Mouse (Mus musculus) lung, postnatal 4 days (tissue): Measurements from ENCODE around the gene Ano7.
A peak's percentile ranks its signal among the peaks of the same experiment; 100 is the strongest.

Experiments used
- DNase-seq, 2 experiments: peaks; one replicate each; pipeline ENCODE4 v3.0.0; 2021

Ano7 gene

GRCm38 (mm10) chr1:93373665-93374064 is at the start of gene Ano7:
TSS of gene Ano7 (plus strand) at chr1:93373930.
- DNase-seq, result no peak

GRCm38 (mm10) chr1:93323973-93324372 is 49.8 kb upstream of the Ano7 start:
- no peak for DNase-seq

- DNase-seq, result no peak
Measured at GRCm38 (mm10) chr1:93326446-93326845, 47.3 kb upstream of the Ano7 start.

GRCm38 (mm10) chr1:93334621-93335020 is 39.1 kb upstream of the Ano7 start:
- DNase-seq, result no peak

GRCm38 (mm10) chr1:93342648-93343503 is 30.9 kb upstream of the Ano7 start, which contains the start of the genes Ppp1r7 and Pask:
TSS of gene Ppp1r7 (plus strand) at chr1:93342854.
TSS of gene Pask (minus strand) at chr1:93343482.
- DNase-seq, result peak; percentile 95 to 97

- peak; percentile 94 to 96 for DNase-seq
Measured at GRCm38 (mm10) chr1:93343504-93344047, 30.2 kb upstream of the Ano7 start.

- DNase-seq, result no peak
Measured at GRCm38 (mm10) chr1:93347176-93347575, 26.6 kb upstream of the Ano7 start.

GRCm38 (mm10) chr1:93349701-93350100 is 24.0 kb upstream of the Ano7 start:
- DNase-seq, result no peak

- DNase-seq, result no peak
Measured at GRCm38 (mm10) chr1:93352724-93353123, 21.0 kb upstream of the Ano7 start.

- DNase-seq, result no peak
Measured at GRCm38 (mm10) chr1:93362661-93363060, 11.1 kb upstream of the Ano7 start.

GRCm38 (mm10) chr1:93365641-93366040 is 8.1 kb upstream of the Ano7 start:
- DNase-seq, result peak in 1 of 2 experiments; percentile 11

- no peak for DNase-seq
Measured at GRCm38 (mm10) chr1:93377307-93377706, 3.6 kb downstream of the Ano7 start.

- DNase-seq, result no peak
Measured at GRCm38 (mm10) chr1:93379117-93379516, 5.4 kb downstream of the Ano7 start.

GRCm38 (mm10) chr1:93387198-93387597 is 13.5 kb downstream of the Ano7 start:
- no peak for DNase-seq

GRCm38 (mm10) chr1:93388906-93389305 is 15.2 kb downstream of the Ano7 start:
- DNase-seq, result no peak

- DNase-seq, result peak; percentile 32 to 46
Measured at GRCm38 (mm10) chr1:93401191-93402052, 27.7 kb downstream of the Ano7 start.

- DNase-seq, result no peak
Measured at GRCm38 (mm10) chr1:93403403-93403802, 29.7 kb downstream of the Ano7 start.

GRCm38 (mm10) chr1:93432087-93432486 is 58.4 kb downstream of the Ano7 start:
- DNase-seq, result no peak

- no peak for DNase-seq
Measured at GRCm38 (mm10) chr1:93439321-93439720, 65.6 kb downstream of the Ano7 start.

- peak; percentile 86 to 88 for DNase-seq
Measured at GRCm38 (mm10) chr1:93444405-93445110, 70.8 kb downstream of the Ano7 start.

GRCm38 (mm10) chr1:93445111-93445821 is 71.5 kb downstream of the Ano7 start:
- DNase-seq, result peak; percentile 87 to 89

- no peak for DNase-seq
Measured at GRCm38 (mm10) chr1:93445822-93446162, 72.1 kb downstream of the Ano7 start.
